Mouse (Mus musculus): ENCODE data around the gene Kat2b.
"Not testable (repeated sequence)": the region's sequence is repeated elsewhere in the genome, so short reads cannot be mapped to it uniquely, and the experiment has no call there.

The Kat2b gene

GRCm38 (mm10) chr17:53566161-53566918 is at the start of gene Kat2b:
Gene Kat2b, plus strand, starts transcription at chr17:53566861.
- peak; percentile 17 for DNase-seq (ENCODE audit: low spot score)

GRCm38 (mm10) chr17:53519364-53519763 is 47.3 kb upstream of the Kat2b start:
- DNase-seq (ENCODE audit: low spot score): no peak

GRCm38 (mm10) chr17:53520509-53520908 is 46.2 kb upstream of the Kat2b start:
- DNase-seq (ENCODE audit: low spot score): no peak

GRCm38 (mm10) chr17:53528034-53528433 is 38.6 kb upstream of the Kat2b start:
- DNase-seq (ENCODE audit: low spot score): no peak

- DNase-seq (ENCODE audit: low spot score): no peak
Observed at GRCm38 (mm10) chr17:53531160-53531559, 35.5 kb upstream of the Kat2b start.

GRCm38 (mm10) chr17:53532425-53532824 is 34.2 kb upstream of the Kat2b start:
- DNase-seq (ENCODE audit: low spot score): no peak

GRCm38 (mm10) chr17:53539351-53539750 is 27.3 kb upstream of the Kat2b start, which contains the start of gene Pp2d1:
Gene Pp2d1, minus strand, starts transcription at chr17:53539451.
- DNase-seq (ENCODE audit: low spot score): not testable (repeated sequence)

GRCm38 (mm10) chr17:53542536-53542935 is 24.1 kb upstream of the Kat2b start:
- DNase-seq (ENCODE audit: low spot score): no peak

- peak; percentile 20 for DNase-seq (ENCODE audit: low spot score)
Observed at GRCm38 (mm10) chr17:53543591-53544324, 22.9 kb upstream of the Kat2b start.

GRCm38 (mm10) chr17:53551306-53552299 is 15.1 kb upstream of the Kat2b start:
- no peak for DNase-seq (ENCODE audit: low spot score)

- no peak for DNase-seq (ENCODE audit: low spot score)
Observed at GRCm38 (mm10) chr17:53554088-53554487, 12.6 kb upstream of the Kat2b start.

GRCm38 (mm10) chr17:53554813-53555212 is 11.8 kb upstream of the Kat2b start:
- no peak for DNase-seq (ENCODE audit: low spot score)

GRCm38 (mm10) chr17:53557443-53557842 is 9.2 kb upstream of the Kat2b start:
- no peak for DNase-seq (ENCODE audit: low spot score)

- DNase-seq (ENCODE audit: low spot score): no peak
Observed at GRCm38 (mm10) chr17:53559646-53560045, 7.0 kb upstream of the Kat2b start.

- no peak for DNase-seq (ENCODE audit: low spot score)
Observed at GRCm38 (mm10) chr17:53561458-53562029, 5.1 kb upstream of the Kat2b start.

- DNase-seq (ENCODE audit: low spot score): no peak
Observed at GRCm38 (mm10) chr17:53564837-53565236, 1.8 kb upstream of the Kat2b start.

GRCm38 (mm10) chr17:53566919-53567345 is 271 bp downstream of the Kat2b start:
- DNase-seq (ENCODE audit: low spot score): peak; percentile 63

GRCm38 (mm10) chr17:53567346-53568101 is 863 bp downstream of the Kat2b start:
- peak; percentile 31 for DNase-seq (ENCODE audit: low spot score)

- peak; percentile 74 for DNase-seq (ENCODE audit: low spot score)
Observed at GRCm38 (mm10) chr17:53568118-53568517, 1.5 kb downstream of the Kat2b start.

GRCm38 (mm10) chr17:53568734-53569386 is 2.2 kb downstream of the Kat2b start:
- no peak for DNase-seq (ENCODE audit: low spot score)

All from ovary, adult 18-20 months (tissue).